Mouse (Mus musculus): Measurements from ENCODE around the gene Irgm1.
"Not testable (repeated sequence)": the region's sequence is repeated elsewhere in the genome, so short reads cannot be mapped to it uniquely, and the experiment has no call there.

Irgm1 gene

DNA sequence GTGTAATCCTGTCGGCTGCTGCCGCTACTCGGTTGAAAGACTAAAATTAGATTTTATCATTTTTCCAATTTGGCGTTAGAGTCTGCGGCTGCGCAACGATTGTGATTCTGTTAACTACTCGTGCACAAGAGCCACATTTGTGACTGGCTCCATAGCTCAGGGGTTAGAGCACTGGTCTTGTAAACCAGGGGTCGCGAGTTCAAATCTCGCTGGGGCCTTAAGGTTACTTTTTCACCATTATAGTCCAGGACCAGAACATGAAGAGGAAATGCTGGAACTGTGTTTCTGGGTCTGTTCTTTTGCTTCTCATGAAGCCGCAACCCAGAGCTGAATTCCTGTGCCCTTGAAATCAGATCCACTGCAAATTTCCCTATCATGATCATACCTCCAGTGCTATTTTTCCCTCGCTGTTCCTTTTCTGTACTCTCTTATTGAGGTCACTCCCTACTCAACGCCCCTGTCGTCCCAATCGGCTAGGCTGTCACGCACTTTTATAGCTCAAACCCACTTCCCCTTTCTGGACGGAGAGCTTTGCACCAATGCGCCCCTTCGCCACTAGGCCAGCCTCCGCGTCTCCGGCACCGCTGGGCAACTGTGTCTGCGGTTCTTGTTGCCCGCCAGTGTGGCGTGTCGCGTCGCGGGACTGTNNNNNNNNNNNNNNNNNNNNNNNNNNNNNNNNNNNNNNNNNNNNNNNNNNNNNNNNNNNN is 17.9 kb downstream of the Irgm1 start:
- peak; percentile 92 for DNase-seq (ENCODE audit: low spot score)

DNA sequence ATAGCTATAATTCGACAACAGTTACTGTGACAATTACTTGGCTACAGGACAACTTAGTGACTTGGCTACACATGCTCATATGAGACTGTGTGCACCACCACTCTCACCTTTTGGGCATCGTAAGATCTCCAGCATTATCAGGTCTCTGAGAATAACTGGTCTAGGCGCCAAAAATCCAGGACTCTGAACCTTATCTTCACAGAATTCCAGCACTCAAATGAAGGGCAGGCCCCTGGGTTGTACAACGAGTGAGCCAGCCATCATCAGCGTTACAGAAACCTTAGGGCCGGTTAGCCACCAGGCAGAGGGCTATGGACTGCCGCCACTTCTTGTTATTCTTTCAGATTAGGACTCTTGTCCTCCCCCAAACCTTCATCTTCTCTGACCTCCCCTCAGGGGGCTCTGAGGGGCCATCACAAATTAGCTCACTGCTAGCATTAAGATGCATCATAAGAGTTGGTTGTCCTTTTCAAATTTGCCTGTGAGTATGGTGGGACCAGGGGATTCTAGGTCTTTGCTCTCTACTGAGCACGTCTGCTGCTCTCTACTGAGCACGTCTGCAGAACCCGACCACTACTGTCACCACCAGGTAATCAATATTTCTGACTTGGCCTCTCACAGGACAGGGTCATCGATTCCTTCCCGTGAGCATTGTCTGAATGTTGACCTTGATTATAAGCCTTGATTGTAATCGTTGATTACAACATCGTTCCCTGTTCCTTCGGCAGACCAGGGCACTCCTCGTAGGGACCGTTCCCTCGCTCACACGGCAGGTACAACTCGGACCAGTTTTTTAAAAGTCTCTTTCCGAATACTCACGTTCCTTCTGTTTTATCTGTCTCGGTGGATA is 18.6 kb downstream of the Irgm1 start:
- no peak for DNase-seq (ENCODE audit: low spot score)

DNA sequence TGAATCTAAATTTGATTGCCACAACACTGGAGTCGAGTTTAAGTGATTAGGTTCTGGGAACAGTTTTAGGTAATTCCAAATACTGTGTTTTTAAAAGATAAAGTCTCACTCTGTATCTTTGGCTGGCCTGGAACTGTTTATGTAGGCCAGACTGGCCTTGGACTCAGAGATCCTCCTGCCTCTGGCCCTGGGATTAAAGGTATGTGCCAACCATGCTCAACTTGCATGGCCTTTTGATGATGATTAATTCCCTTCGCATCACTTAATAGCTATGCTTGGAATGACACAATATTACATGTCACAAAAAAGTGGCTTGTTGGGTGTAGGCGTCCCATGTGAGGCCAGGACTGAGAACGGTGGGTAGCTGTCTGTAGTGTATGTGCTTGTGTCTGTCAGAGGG is 19.3 kb downstream of the Irgm1 start:
- DNase-seq (ENCODE audit: low spot score): no peak

DNA sequence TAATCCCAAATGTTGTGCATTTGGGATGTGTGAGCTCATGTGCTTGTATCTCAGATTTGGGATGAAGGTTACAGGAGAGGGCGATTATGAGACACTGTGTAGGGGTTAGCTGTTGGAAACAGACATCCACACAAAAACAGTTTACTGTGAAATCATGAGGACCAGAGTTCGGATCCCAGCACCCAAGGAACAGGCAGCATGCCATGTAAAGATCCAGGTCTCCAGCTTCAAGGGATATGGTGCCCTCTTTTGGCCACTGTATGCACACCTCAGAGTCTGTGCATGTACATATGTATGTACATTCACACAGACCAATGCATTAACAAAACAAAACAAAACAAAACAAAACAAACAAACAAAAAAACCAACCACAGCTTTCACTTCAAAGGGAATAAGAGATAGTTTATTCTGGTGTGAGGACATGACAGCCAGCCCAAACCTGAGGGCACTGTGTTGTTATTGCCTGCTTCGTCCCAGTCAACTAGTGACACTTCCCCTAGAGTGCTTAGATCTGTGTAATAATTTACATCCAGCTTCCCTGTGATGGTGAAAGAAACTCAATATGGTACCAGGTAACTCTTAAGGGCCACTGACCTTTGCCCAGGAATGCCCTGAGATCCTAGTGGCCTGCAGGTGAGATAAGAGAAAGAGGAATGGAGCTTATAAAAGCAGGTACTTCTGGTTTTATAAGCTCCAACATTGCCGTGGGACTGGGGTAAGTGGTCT is 20.1 kb downstream of the Irgm1 start:
- DNase-seq (ENCODE audit: low spot score): no peak

DNA sequence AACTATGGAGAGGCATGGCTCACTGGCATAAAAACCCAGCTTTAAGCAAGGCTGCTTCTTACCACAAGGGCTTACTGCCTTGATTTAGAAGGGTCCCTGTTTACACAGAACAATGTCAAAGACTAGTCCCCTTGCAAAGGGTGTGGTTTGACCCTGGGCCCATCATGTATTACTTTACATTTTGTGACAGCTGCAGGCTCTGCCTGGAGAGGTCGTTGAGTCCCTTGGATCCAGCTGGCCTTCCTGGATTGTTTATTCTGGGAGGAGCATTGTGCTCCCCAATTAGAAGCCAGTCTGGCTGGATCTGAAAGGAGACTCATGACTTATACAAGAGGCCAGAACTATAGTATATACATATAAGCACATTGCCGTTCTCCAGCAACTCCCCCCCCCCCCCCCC is 21.2 kb downstream of the Irgm1 start:
- no peak for DNase-seq (ENCODE audit: low spot score)

DNA sequence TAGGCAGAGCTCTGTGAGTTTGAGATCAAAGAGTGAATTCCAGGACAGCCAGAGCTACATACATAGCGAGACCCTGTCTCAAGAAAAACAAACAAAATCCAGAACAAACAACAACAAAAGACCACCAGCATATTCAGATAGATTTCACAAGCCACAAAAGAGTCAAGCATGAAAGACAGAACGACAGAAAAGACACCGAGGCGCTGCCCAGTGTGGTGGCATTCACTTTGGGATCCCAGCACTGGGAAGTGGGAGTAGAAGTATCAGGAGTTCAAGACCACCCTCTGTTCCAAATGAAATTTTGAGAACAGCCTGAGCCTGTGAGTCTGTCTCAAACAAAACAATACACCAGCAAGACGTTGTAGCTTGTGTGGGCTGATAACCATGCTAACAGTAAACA is 24.6 kb downstream of the Irgm1 start:
- no peak for DNase-seq (ENCODE audit: low spot score)

DNA sequence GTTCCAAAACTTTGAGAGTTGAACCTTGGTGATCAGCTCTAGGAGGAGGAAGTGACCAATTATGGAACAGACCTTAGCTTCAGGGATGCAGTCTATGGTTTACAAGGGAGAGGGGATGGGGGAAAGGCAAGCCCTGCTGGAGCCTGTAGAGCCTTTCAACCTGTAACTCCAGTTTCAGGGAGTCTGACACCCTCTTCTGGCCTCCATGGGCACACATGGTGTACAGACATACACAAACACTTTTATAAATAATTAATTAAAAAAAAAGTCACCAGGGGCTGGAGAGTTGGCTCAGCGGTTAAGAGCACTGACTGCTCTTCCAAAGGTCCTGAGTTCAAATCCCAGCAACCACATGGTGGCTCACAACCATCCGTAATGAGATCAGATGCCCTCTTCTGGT is 25.1 kb downstream of the Irgm1 start:
- DNase-seq (ENCODE audit: low spot score): not testable (repeated sequence)

DNA sequence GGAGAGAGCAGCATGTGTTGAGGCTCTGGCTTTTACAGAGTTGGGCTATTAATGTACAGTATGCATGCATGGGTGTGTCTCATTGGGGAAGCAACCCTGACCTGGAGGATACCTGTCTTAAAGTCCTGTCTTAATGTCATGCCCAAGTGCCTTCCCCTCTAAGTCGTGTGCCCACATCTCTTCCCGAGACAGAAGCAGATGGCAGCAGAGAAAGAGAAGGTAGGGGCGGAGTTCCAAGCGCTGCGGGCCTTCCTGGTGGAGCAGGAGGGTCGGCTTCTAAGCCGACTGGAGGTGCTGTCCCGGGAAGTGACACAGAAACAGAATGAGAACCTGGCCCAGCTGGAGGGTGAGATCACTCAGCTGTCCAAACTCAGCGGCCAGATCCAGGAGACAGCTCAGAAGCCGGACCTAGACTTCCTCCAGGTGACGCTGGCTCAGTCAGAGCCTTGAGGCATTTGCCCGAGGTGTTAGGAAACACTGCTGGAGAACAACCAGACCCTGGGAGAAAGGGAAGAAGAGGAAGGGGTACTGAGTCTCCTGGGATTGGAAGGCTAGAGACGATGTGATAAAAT is 26.2 kb downstream of the Irgm1 start:
- no peak for DNase-seq (ENCODE audit: low spot score)

DNA sequence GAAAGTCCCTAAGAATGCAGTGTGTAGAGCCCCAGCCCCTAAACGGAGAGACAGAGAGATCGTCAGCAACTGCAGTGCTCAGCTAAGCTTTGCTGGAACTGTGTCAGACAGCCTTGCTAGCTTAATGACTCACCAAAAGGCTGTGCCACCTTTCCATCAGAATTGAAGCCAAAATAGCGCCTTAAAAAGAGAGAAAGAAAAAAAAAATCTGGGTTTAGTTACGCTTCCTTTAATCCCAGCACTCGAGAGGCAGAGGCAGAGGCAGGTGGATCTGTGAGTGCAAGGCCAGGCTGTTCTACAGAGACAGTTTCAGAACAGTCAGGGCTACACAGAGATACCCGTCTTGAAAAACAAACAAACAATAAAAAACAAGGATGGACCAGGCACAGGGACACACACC is 27.2 kb downstream of the Irgm1 start:
- no peak for DNase-seq (ENCODE audit: low spot score)

DNA sequence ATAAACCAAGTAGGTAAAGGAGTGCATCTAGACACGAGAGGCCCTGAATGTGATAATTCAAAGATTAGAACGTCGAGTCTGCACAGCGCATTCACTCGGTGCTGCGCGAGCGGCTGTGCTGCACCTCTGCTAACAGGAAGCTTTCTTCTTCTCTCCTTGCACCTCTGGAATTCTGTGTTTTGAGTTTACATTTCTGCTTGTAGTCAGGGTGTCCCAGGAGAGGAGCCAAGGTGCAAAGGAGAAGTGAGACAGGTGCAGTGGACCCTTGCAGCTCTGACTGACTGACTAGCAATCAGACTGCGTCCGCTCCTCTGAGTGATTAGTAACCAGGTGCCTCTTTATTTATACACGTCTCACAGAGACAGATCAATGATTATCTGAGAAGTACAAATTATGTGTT is 28.3 kb downstream of the Irgm1 start:
- DNase-seq (ENCODE audit: low spot score): no peak

DNA sequence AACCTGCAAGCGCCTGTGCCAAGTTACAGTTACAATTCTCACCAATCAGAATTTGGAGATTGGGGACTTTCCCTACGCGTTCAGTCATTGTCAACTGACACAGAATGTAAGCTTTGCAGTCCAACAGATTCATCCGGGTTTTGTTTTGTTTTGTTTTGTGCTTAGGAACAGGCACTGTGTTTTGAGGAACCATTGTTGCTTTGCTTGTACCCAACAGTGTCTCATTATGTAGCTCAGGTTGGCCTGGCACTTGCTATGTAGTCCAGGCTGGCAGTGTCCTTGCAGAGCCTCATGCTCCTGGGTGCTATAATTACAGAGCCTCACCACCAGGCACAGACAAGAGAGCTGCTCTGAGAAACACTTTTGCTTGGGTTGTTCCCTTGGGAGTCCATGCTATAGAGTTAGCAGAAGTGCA is 29.1 kb downstream of the Irgm1 start:
- no peak for DNase-seq (ENCODE audit: low spot score)

DNA sequence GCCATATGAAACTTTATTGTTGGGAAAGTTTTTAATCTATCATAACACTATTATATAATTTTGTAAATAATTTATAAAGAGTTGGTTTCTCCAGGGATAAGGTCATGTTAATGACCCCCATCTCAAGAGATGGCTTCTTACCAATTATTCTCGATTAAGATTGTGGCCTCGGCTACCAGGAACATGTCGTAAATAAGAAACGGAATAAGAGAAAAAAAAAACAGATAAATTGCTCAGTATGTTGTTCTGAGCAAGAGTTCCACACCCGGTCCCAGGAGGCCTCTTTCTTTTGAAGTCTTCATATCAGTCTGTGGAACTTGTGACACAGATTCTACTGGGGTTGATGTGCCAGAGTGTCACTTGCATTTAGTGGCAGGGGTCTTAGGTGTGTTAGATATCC is 30.3 kb downstream of the Irgm1 start:
- DNase-seq (ENCODE audit: low spot score): no peak

DNA sequence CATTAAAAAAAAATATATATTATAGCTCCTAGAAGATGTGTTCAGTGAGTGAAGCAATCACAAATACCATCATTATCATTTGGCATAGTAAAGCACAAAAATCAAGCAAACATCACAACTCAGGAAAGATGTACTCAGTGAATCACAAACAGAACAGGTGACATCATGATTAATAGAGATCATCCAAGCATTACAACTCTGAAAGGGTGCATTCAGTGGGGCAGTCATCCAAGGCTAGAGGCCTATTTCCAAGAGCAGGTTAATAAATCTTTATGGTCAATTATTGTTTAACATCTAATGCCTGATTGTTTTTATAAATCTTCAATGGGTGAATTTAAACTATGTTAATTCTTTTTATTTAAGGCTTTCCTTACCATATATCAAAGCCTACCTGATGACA is 30.7 kb downstream of the Irgm1 start:
- DNase-seq (ENCODE audit: low spot score): no peak

DNA sequence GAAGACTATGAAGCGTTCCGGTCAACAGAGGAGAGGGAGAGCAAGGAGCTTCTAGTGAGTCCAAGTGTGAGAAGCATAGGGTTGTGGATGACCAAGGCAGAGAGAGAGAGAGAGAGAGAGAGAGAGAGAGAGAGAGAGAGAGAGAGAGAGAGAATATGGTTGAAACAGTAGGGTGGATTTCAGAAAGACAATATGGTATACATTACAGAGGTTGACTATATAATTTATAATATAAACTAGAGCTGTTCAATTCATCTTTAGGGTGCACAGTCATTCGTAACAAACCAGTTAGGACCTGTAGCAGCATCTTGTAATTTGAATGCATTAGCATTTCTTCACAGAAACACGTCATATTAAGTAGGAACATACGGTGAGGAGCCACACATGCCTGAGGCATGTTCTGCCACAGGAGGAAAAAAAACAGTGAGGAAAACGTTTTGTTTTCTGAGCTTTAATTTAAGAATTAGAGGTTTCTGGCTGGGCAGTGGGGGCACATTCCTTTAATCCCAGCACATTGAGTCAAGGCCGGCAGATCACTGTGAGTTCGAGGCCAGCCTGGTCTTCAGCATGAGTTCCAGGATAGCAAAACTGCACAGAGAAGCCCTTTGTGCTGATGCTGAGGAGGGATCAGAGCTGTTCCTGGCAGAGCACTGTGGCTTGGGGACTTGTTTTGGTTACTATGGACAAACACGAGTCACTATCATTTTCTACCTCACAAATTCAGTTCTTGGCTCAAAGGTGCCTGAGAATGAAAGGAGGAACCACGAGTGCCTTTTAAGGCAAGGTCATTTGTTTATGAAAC is 32.4 kb downstream of the Irgm1 start:
- DNase-seq (ENCODE audit: low spot score): no peak

DNA sequence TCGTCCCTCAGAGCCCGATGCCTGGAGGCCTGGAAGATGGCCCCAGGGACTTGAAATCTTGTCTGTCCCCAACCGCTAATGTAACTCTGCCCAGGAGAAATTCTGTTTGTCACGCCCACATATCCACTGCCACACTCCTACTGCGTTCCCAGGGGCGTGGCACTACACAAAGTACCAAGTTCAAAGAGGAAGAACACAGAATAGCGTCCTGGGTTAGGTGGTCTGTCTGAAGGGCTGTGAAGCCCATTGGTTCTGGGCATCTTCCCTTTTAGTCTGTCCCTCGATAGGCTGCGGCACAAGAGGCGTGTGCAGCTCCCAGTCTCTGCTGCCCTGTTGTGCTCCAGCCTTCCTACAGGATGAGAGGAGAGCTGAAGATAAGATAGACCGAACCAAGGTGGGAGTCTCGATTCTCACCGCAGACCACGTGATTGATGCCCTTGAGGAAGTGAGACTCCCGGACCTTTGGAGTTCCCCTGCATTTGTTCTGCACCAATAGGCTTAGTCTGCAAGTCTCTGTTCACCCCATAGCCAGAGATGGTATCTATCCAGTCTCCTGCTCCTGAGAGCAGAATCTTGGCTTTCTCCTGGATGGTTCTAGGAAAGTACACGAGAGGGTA is 33.2 kb downstream of the Irgm1 start:
- peak; percentile 60 for DNase-seq (ENCODE audit: low spot score)

DNA sequence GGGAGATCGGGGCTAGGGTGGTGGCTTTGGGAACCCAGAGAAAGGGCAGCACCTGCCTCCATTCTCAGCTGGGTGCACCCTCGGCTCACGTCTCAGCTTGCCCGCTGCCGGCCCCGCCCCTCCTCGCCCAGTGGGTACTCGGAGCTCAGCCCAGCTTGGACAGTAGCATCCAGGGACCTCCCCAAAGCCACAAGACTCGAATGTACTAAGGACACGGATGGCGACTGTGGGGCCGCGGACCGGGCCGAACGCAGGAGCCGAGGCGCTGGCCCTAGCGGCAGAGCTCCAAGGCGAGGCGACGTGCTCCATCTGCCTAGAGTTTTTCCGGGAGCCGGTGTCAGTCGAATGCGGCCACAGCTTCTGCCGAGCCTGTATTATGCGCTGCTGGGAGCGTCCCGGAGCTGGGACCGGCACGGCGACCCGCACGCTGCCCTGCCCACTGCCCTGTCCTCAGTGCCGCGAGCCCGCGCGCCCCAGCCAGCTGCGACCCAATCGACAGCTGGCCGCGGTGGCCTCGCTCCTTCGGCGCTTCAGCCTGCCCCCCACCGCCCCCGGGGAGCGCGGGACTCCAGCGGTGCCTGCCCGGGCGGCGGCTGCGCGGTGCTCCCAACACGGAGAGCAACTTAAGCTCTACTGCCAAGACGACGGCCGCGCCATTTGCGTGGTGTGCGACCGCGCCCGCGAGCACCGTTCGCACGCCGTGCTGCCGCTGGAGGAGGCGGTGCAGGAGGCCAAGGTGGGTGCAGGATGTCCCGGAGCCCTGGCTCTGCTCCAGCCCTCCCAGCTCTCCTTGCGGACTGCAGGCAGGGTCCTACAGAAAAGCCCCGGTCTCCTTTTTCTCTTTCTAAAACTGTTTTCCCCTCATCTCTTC is 33.9 kb downstream of the Irgm1 start:
- peak; percentile 65 for DNase-seq (ENCODE audit: low spot score)

DNA sequence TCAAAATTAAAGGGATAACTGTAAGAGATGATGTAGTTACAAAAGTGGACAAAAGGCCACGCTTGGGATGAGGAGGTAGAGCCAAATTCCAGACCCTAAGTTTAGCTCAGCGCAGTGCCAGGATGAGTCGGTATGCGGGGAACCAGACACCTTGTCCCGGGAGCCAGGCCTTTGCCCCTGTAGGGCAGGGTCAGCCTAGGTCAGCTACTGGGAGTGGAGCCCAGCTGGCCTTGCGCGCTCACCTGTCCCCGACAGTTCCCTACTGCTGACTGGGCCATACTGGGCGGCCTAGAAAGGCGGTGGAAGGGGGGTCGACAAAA is 34.5 kb downstream of the Irgm1 start:
- DNase-seq (ENCODE audit: low spot score): no peak

DNA sequence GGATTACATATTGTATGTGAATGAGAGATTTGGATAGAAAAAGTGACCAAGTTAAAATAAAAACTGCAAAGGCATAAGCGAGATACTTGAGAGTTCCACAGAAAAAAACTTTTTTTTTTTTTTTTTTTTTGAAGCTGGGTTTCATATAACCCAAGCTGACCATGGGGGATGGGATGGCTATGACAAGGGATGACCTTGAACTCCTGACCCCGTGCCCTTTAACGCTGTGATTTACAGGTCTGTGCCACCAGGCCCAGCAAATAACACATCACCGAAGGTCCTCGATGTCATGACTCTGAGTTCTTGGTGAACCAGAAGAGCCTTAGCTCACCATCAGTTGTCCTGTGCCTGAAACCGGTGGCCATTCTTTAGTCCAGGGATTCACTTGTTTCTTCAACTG is 35.6 kb downstream of the Irgm1 start:
- no peak for DNase-seq (ENCODE audit: low spot score)

DNA sequence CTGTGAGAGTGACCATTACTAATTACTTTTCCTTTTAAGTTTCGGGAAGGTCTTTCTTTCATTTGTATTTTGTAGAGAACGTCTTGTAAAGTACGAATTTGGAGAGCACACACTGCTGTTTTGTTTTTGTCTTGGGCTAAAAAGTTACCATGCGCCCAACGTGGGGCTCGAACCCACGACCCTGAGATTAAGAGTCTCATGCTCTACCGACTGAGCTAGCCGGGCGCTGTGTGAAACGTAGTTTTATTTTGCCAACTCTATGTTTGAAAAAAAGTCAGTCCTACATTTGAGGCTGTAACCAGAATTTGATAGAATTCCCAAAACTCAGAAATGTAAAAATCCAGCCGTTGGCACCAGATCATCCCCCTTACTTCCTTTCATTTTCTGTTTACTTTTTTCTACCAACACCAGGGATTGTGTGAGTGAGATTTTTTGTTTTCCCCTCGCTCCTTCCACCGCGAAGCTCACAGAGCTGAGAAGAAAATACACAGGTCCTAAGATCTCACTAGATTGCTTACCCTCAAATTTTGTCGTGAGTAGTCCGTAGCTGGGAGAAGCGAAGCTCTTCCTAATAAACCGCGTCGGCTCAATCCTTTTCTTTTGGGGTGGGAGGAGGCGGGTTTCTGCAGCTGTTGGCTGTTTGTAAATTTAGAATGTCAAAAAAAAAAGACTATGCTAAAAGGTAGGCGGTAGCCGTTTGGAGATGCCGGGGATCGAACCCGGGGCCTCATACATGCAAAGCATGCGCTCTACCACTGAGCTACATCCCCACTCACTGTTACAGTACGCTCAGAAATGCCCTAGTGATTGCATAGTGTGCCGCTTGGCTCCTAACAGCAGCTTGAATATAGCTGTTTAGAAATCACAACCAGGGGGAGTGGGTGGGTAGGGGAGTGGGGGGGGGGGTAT is 37.5 kb downstream of the Irgm1 start:
- DNase-seq (ENCODE audit: low spot score): peak; percentile 99

All from retina, embryonic 14.5 days (tissue).